Mouse (Mus musculus) adrenal gland, postnatal 36 days (tissue): Measurements from ENCODE around the gene Cd80. TPM values are rescaled to one million over a fixed set of nuclear protein-coding genes. Genes with fewer than 3 reads are reported as not detected.

ENCODE experiments used
- DNase-seq, 2 experiments: peaks; one replicate each; pipeline ENCODE4 v3.0.0; 2021; ENCODE audit warnings: mixed read lengths in 1 of 2
- total RNA-seq, 2 experiments: library from RNA; stranded (reverse); gene quantifications; 2 replicates each; pipeline ENCODE4 v1.2.3; 2021

Gene Cd80
- total RNA-seq, 2 experiments from 2014 or later, result 0.53 to 0.79 TPM

GRCm38 (mm10) chr16:38522129-38523084, 67.0 kb downstream of the Cd80 start, which contains the start of gene Timmdc1:
Gene Timmdc1 (minus strand): TSS chr16:38522663.
- peak; percentile 97 to 98 for DNase-seq

GRCm38 (mm10) chr16:38526264-38526663, 70.9 kb downstream of the Cd80 start:
- DNase-seq, result no peak

GRCm38 (mm10) chr16:38536544-38537146, 81.3 kb downstream of the Cd80 start:
- DNase-seq, result peak; percentile 74 to 83

GRCm38 (mm10) chr16:38538716-38539380, 83.5 kb downstream of the Cd80 start:
- no peak for DNase-seq

Other genes starting within 250 kb of the Cd80 start
- gene Nr1i2, start 160.7 kb upstream of the Cd80 start, total RNA-seq, result not detected
- under 1 TPM; 0.66 to 0.70 TPM for gene Maats1, start 113.4 kb upstream of the Cd80 start, total RNA-seq
- gene Cox17, start 108.6 kb upstream of the Cd80 start, total RNA-seq, result 100 to 1,000 TPM; 288 to 296 TPM
- under 1 TPM in 1 of 2 experiments, not detected in 1; 0.95 TPM for gene Gm21987, start 108.5 kb upstream of the Cd80 start, total RNA-seq
- gene Popdc2, start 93.4 kb upstream of the Cd80 start, total RNA-seq, result 1 to 10 TPM; 1.3 to 1.8 TPM
- gene Pla1a, start 22.4 kb upstream of the Cd80 start, total RNA-seq, result 10 to 100 TPM; 16.4 to 45.3 TPM
- gene Adprh, start 2.9 kb upstream of the Cd80 start, total RNA-seq, result 10 to 100 TPM; 47.3 to 54.0 TPM
- gene Timmdc1, start 67.1 kb downstream of the Cd80 start, total RNA-seq, result 10 to 100 TPM; 46.1 to 47.8 TPM
- 10 to 100 TPM; 31.3 to 31.7 TPM for gene Poglut1, start 94.7 kb downstream of the Cd80 start, total RNA-seq
- 10 to 100 TPM; 77.5 to 85.4 TPM for gene Tmem39a, start 103.1 kb downstream of the Cd80 start, total RNA-seq